Mouse (Mus musculus) thymus, adult 2 months (tissue): ENCODE measurements around the gene Tmem245.

Source experiments
- CTCF ChIP-seq: fragments of 200-500 bp; IDR thresholded peaks from 2 replicates; pipeline ENCODE4 v1.5.1; 2012; ENCODE audit warnings: mild to moderate bottlenecking, control low read depth, low read length, moderate library complexity, borderline replicate concordance; ENCODE audit not compliant: control insufficient read depth, poor library complexity, insufficient read depth; ENCODE audit errors: extremely low read depth
- POLR2A ChIP-seq: fragments of 200-500 bp; IDR thresholded peaks from 2 replicates; pipeline ENCODE4 v1.6.1; 2012; ENCODE audit warnings: mild to moderate bottlenecking, low read length, control low read depth, moderate library complexity; ENCODE audit not compliant: control insufficient read depth, poor library complexity, insufficient read depth; ENCODE audit errors: extremely low read depth

- TF ChIP-seq CTCF (no peak), POLR2A (no peak)
These were observed 79.5 kb downstream of the Tmem245 start for GRCm38 (mm10) chr4:56867761-56868160.
